Mouse (Mus musculus) bone marrow macrophage, adult 2 months (primary cell): ENCODE measurements around the gene Chrm1.

Source experiments
- CTCF ChIP-seq: IDR thresholded peaks from 2 replicates; pipeline ENCODE4 v1.5.1; 2012; ENCODE audit warnings: low read depth, mild to moderate bottlenecking, low read length, moderate library complexity
- POLR2A ChIP-seq: IDR thresholded peaks from 2 replicates; pipeline ENCODE4 v1.6.1; 2012; ENCODE audit warnings: mild to moderate bottlenecking, low read depth, low read length, borderline replicate concordance

GRCm38 (mm10) chr19:8682996-8683395, 19.4 kb downstream of the Chrm1 start:
- TF ChIP-seq POLR2A: no peak
- TF ChIP-seq CTCF: no peak
